7 mouse cellular contexts compared by ENCODE assay signal in genomic region chr11:83302526-83303251, GRCm38 (mm10). TPM values are rescaled to one million over a fixed set of nuclear protein-coding genes. Genes with fewer than 3 reads are reported as not detected.
DNase-seq lines count a peak whose midpoint lies in the region; ATAC-seq lines count a peak whose summit lies in the region.

Pex12 (minus strand) TSS chr11:83302586.

- no peaks in the 10 kb centered on the region for H3K36me3 ChIP-seq in embryonic facial prominence, embryonic 11.5 days (replicated peaks; ENCODE audit: control insufficient read depth, insufficient read depth, low read depth, low read length)
- 0 out of 2 replicates have a peak, but pooled peaks cover 4% of the 10 kb centered on the region for H3K36me3 ChIP-seq in limb, embryonic 10.5 days
- no peaks in the 10 kb centered on the region for H3K36me3 ChIP-seq in midbrain, embryonic 13.5 days

- peak within 1 kb of the TSS; percentile 88 for H3K4me3 ChIP-seq in embryonic facial prominence, embryonic 11.5 days (ENCODE audit: low read depth, low read length)
- H3K4me3 ChIP-seq in limb, embryonic 10.5 days, result peak within 1 kb of the TSS; percentile 94
- peak within 1 kb of the TSS; percentile 97 for H3K4me3 ChIP-seq in midbrain, embryonic 13.5 days (replicated peaks)

- ATAC-seq in embryonic facial prominence, embryonic 11.5 days (replicated peaks; ENCODE audit: insufficient number of reproducible peaks, low FRiP score, low TSS enrichment, low read depth), result peak; percentile 66
- ATAC-seq in granulocyte monocyte progenitor cell, adult 5-6 weeks (replicated peaks; ENCODE audit: poor library complexity, severe bottlenecking), result peak; percentile 80
- ATAC-seq in midbrain, embryonic 13.5 days, result peak; percentile 85

- peak within 1 kb of the TSS; percentile 87 for H3K9ac ChIP-seq in embryonic facial prominence, embryonic 11.5 days (replicated peaks; ENCODE audit: low read length)
- H3K9ac ChIP-seq in midbrain, embryonic 13.5 days (replicated peaks), result peak within 1 kb of the TSS; percentile 95

- under 1% methylated on average over 51 of the region's 51 CpGs for WGBS in embryonic facial prominence, embryonic 11.5 days
- WGBS in limb, embryonic 10.5 days, result under 1% methylated on average over 51 of the region's 51 CpGs
- under 1% methylated on average over 51 of the region's 51 CpGs for WGBS in midbrain, embryonic 13.5 days

- H3K9me3 ChIP-seq in embryonic facial prominence, embryonic 11.5 days (replicated peaks; ENCODE audit: control insufficient read depth, low read length), result no peaks in the 10 kb centered on the region
- no peaks in the 10 kb centered on the region for H3K9me3 ChIP-seq in limb, embryonic 10.5 days (replicated peaks)
- no peaks in the 10 kb centered on the region for H3K9me3 ChIP-seq in midbrain, embryonic 13.5 days

- peak; percentile 96 for DNase-seq in adrenal gland, postnatal 14 days
- DNase-seq in embryonic facial prominence, embryonic 11.5 days (ENCODE audit: low spot score), result peak; percentile 98
- DNase-seq in kidney, adult 11 months, result peak; percentile 92
- DNase-seq in limb, embryonic 10.5 days (ENCODE audit: low spot score), result peak; percentile 98
- DNase-seq in spleen, adult 12 weeks (ENCODE audit: low spot score), result peak; percentile 86

- peak within 1 kb of the TSS; percentile 81 for H3K27ac ChIP-seq in embryonic facial prominence, embryonic 11.5 days (replicated peaks; ENCODE audit: low read depth, low read length)
- peak within 1 kb of the TSS; percentile 93 for H3K27ac ChIP-seq in limb, embryonic 10.5 days
- H3K27ac ChIP-seq in midbrain, embryonic 13.5 days, result peak within 1 kb of the TSS; percentile 96

- H3K27me3 ChIP-seq in embryonic facial prominence, embryonic 11.5 days (ENCODE audit: control insufficient read depth, insufficient read depth, low read length), result no peaks in the 10 kb centered on the region
- H3K27me3 ChIP-seq in limb, embryonic 10.5 days (ENCODE audit: low read depth, poor library complexity, severe bottlenecking), result no peaks in the 10 kb centered on the region
- H3K27me3 ChIP-seq in midbrain, embryonic 13.5 days, result no peaks in the 10 kb centered on the region

- H3K4me1 ChIP-seq in embryonic facial prominence, embryonic 11.5 days (ENCODE audit: control insufficient read depth, insufficient read depth, low read length), result peaks cover 2% of the 10 kb centered on the region
- peaks cover 31% of the 10 kb centered on the region for H3K4me1 ChIP-seq in limb, embryonic 10.5 days
- peaks cover 51% of the 10 kb centered on the region for H3K4me1 ChIP-seq in midbrain, embryonic 13.5 days (replicated peaks)

- H3K4me2 ChIP-seq in embryonic facial prominence, embryonic 11.5 days (ENCODE audit: low read depth, low read length), result peak within 1 kb of the TSS; percentile 54
- peak within 1 kb of the TSS; percentile 80 for H3K4me2 ChIP-seq in midbrain, embryonic 13.5 days (replicated peaks)

RNA-seq across cellular contexts. Expression of gene Pex12, which starts in this region (rescaled TPM):
- 15.1 and 16.2 TPM in 2 replicates for total RNA-seq in adrenal gland, postnatal 14 days (2021)
- 13.8 and 16.8 TPM in 2 replicates for polyA plus RNA-seq in embryonic facial prominence, embryonic 11.5 days (2014; fragmentation: Nextera tagmentation; extraction: Ambion mirVana)
- total RNA-seq in granulocyte monocyte progenitor cell, adult 5-6 weeks (2014; fragmentation: Nextera tagmentation), result 5.8 and 9.0 TPM in 2 replicates
- total RNA-seq in granulocyte monocyte progenitor cell, adult 5-6 weeks (2017), result 6.3 and 6.6 TPM in 2 replicates
- 13.0 and 13.9 TPM in 2 replicates for polyA plus RNA-seq in limb, embryonic 10.5 days (2016; fragmentation: Nextera tagmentation; extraction: Ambion mirVana)
- 21.0 and 21.1 TPM in 2 replicates for polyA plus RNA-seq in midbrain, embryonic 13.5 days (2015; fragmentation: Nextera tagmentation; extraction: Ambion mirVana)

Comparison
In these comparisons a context has a peak if more than half of its experiments do, and no peak if none do; other contexts are left out.
1. Peak in every context shown above with its lines: DNase-seq, ATAC-seq, H3K4me3 ChIP-seq and H3K27ac ChIP-seq.